Mouse (Mus musculus) embryonic fibroblast, embryonic 13.5 days (primary cell): Measurements from ENCODE around the gene Nr4a1.

Experiments used
- CTCF ChIP-seq: IDR thresholded peaks from 2 replicates; pipeline ENCODE4 v1.5.1; 2011; ENCODE audit warnings: mild to moderate bottlenecking, control low read depth, low read length, moderate library complexity, borderline replicate concordance; ENCODE audit not compliant: insufficient read depth
- POLR2A ChIP-seq: IDR thresholded peaks from 2 replicates; pipeline ENCODE4 v1.6.1; 2011; ENCODE audit warnings: low read depth, mild to moderate bottlenecking, control low read depth, low read length, moderate library complexity

DNA sequence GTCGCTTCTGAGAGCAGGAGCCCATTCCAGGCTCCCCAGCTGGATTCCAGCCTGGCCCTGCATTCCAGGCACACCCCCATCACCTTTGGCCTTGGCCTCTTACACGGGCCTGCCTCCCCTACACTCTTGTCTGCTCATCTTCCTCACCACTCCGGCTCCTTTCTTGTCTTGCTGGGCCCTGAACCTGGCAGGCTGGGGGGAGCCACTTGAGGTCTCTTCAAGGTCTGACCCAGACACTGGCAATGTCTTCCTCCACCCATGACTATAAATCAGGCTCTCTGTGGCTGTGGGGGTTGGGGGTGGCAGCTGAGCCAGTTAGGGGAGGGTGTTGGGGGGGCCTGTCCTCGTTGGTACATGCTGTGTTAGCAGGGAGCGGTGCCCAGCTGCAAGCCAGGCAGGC lies 24.5 kb downstream of the Nr4a1 start:
- TF ChIP-seq CTCF (no peak), POLR2A (no peak)
